Mouse (Mus musculus) CH12.LX (cell line): Measurements from ENCODE around the gene Nbea. TPM values are rescaled to one million over a fixed set of nuclear protein-coding genes. Genes with fewer than 3 reads are reported as not detected.

Experiments
- DNase-seq: peaks from one replicate; pipeline ENCODE4 v3.0.0-alpha.2; 2013; ENCODE audit errors: extremely low read depth
- H3K27ac ChIP-seq: 2 replicates; pipeline ENCODE4 v1.5.1; 2012; ENCODE audit warnings: low read depth, mild to moderate bottlenecking, control low read depth, moderate library complexity; ENCODE audit not compliant: insufficient read depth
- H3K27me3 ChIP-seq: replicated peaks from 2 replicates; pipeline ENCODE3; 2012; ENCODE audit warnings: inconsistent platforms
- H3K36me3 ChIP-seq, 2 experiments: replicated peaks in 1 of 2; 2 replicates each; pipeline versions ENCODE3 to v1.6.1; 2012; ENCODE audit warnings: inconsistent platforms in 1 of 2, low read length in 1 of 2, mild to moderate bottlenecking in 1 of 2, mixed read lengths in 1 of 2, moderate library complexity in 1 of 2; ENCODE audit not compliant: control insufficient read depth in 1 of 2, insufficient read depth in 1 of 2
- H3K4me1 ChIP-seq, 2 experiments: 2 replicates each; pipeline ENCODE4 v1.6.1; 2012; ENCODE audit warnings: inconsistent platforms in 1 of 2, moderate library complexity in 1 of 2; ENCODE audit not compliant: insufficient read depth in 2 of 2, control insufficient read depth in 1 of 2
- H3K4me2 ChIP-seq: 2 replicates; pipeline ENCODE4 v1.6.1; 2012; ENCODE audit warnings: low read depth, mild to moderate bottlenecking, control low read depth; ENCODE audit not compliant: poor library complexity, insufficient read depth, severe bottlenecking
- H3K4me3 ChIP-seq, 3 experiments: fragments of 150-350 bp in 1 of 3; sonication (generic) in 1 of 3; replicated peaks in 1 of 3; 2 replicates each; pipeline versions ENCODE3 to v1.5.1; 2011 to 2012; ENCODE audit warnings: low read depth in 2 of 3, low read length in 2 of 3, mild to moderate bottlenecking in 2 of 3, moderate library complexity in 2 of 3, control low read depth in 1 of 3, improper control_type of control experiment in 1 of 3, inconsistent platforms in 1 of 3, mixed read lengths in 1 of 3; ENCODE audit not compliant: poor library complexity in 1 of 3
- H3K79me2 ChIP-seq: replicated peaks from 2 replicates; pipeline ENCODE4 v1.6.1; 2012; ENCODE audit warnings: mild to moderate bottlenecking, moderate library complexity; ENCODE audit not compliant: control insufficient read depth, poor library complexity, insufficient read depth, severe bottlenecking; ENCODE audit errors: extremely low read depth
- H3K9ac ChIP-seq: 2 replicates; pipeline ENCODE4 v1.6.1; 2012; ENCODE audit warnings: low read depth, mild to moderate bottlenecking, control low read depth, moderate library complexity; ENCODE audit not compliant: insufficient read depth
- H3K9me3 ChIP-seq: replicated peaks from 2 replicates; pipeline ENCODE3; 2012; ENCODE audit warnings: low read length, inconsistent platforms, mixed read lengths
- CHD1 ChIP-seq: IDR thresholded peaks from 2 replicates; pipeline ENCODE4 v1.6.1; 2012; ENCODE audit warnings: low read depth, low read length, improper control_type of control experiment, inconsistent platforms
- CHD2 ChIP-seq: IDR thresholded peaks from 2 replicates; pipeline ENCODE4 v1.6.1; 2011; ENCODE audit warnings: low read length, improper control_type of control experiment
- E2F4 ChIP-seq: IDR thresholded peaks from 2 replicates; pipeline ENCODE4 v1.6.1; 2011; ENCODE audit warnings: low read depth, low read length, improper control_type of control experiment; ENCODE audit not compliant: insufficient replicate concordance
- ELF1 ChIP-seq: IDR thresholded peaks from 2 replicates; pipeline ENCODE4 v1.6.1; 2014; ENCODE audit warnings: low read depth, mild to moderate bottlenecking, inconsistent platforms, low read length, improper control_type of control experiment
- HCFC1 ChIP-seq: IDR thresholded peaks from 2 replicates; pipeline ENCODE4 v1.6.1; 2012; ENCODE audit warnings: low read depth, mild to moderate bottlenecking, inconsistent platforms, low read length, improper control_type of control experiment
- KAT2A ChIP-seq: IDR thresholded peaks from 2 replicates; pipeline ENCODE4 v1.6.1; 2012; ENCODE audit warnings: low read length, improper control_type of control experiment, inconsistent platforms; ENCODE audit not compliant: insufficient replicate concordance
- MAFK ChIP-seq: IDR thresholded peaks from 2 replicates; pipeline ENCODE4 v1.6.1; 2011; ENCODE audit warnings: low read length, improper control_type of control experiment; ENCODE audit not compliant: insufficient replicate concordance
- MXI1 ChIP-seq: IDR thresholded peaks from 2 replicates; pipeline ENCODE4 v1.6.1; 2011; ENCODE audit warnings: mild to moderate bottlenecking, low read depth, low read length, improper control_type of control experiment
- NELFE ChIP-seq: IDR thresholded peaks from 2 replicates; pipeline ENCODE4 v1.6.1; 2011; ENCODE audit warnings: low read depth, low read length, improper control_type of control experiment
- PAX5 ChIP-seq: IDR thresholded peaks from 2 replicates; pipeline ENCODE4 v1.6.1; 2012; ENCODE audit warnings: low read length, inconsistent platforms, mixed read lengths
- POLR2A ChIP-seq: IDR thresholded peaks from 2 replicates; pipeline ENCODE4 v1.6.1; 2011; ENCODE audit warnings: low read depth, mild to moderate bottlenecking, improper control_type of control experiment, low read length
- RAD21 ChIP-seq: IDR thresholded peaks from 2 replicates; pipeline ENCODE4 v1.6.1; 2011; ENCODE audit warnings: low read depth, mild to moderate bottlenecking, low read length, improper control_type of control experiment, moderate library complexity
- TCF12 ChIP-seq: IDR thresholded peaks from 2 replicates; pipeline ENCODE4 v1.6.1; 2014; ENCODE audit warnings: low read depth, mild to moderate bottlenecking, inconsistent platforms, low read length, improper control_type of control experiment
- dilution Hi-C: fragments of 300-500 bp; cut with MboI; formaldehyde crosslinking; loops from 2 replicates; pipeline ENCODE4 v1.14.3; 2020; ENCODE audit warnings: low sequenced_read_pairs; ENCODE audit not compliant: extremely low pct_unique_long_range_greater_than_20kb, extremely low pct_ligation_motif_present
- in situ Hi-C: fragments of 300-500 bp; cut with MboI; formaldehyde crosslinking; loops from 3 replicates; pipeline ENCODE4 v1.14.3; 2019; ENCODE audit warnings: low sequenced_read_pairs, low pct_ligation_motif_present, low pct_unique_long_range_greater_than_20kb, mixed read lengths
- polyA plus RNA-seq: library from polyadenylated mRNA; unstranded; fragments of >175 nt; gene quantifications from 2 replicates; pipeline ENCODE4 v1.2.1, GENCODE M21; 2012; ENCODE audit warnings: low read depth; ENCODE audit not compliant: insufficient read length
- total RNA-seq, 2 experiments: library from RNA; depleted of rRNA; stranded (reverse); fragments of 300-350 nt in 1 of 2; fragments of >200 nt in 1 of 2; gene quantifications; 2 replicates each; pipeline ENCODE4 v1.2.3; 2012 to 2014

Nbea gene
- total and polyA plus RNA-seq, 3 experiments: 0.04 TPM; not detected in 2

DNA sequence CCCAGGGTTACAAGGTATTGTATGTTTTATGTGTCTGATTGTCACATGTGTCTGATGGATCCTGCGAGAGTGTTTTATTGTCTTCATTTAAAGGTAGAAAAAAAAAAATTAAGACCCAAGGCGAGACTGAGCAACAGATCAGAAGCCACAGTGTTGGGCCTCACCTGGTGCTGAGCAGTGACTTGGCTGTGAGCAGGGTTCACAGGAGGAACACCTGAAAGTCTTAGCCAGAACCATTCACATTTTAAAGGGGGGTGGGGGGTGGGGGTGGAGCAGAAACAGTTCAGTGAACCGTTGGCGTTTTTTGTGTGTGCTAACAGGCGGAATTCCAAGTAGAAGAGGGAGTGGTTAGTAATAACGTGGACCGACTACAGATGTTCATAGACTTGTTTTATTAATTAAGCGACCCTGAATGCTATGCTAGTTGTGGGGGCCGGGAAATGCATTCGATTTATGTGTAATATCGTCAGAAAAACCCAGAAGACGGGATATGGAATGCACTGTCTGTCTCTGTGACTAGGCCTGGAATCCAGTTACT, 596.0 kb downstream of the Nbea start:
- Histone ChIP-seq H3K9me3 (peaks cover 55% of the 10 kb centered on the region), H3K4me2 (no peak overlapping the region), H3K36me3 (no peaks in the 10 kb centered on the region), H3K79me2 (no peaks in the 10 kb centered on the region), H3K9ac (no peak overlapping the region), H3K4me3 (no peak overlapping the region), H3K27me3 (no peaks in the 10 kb centered on the region), H3K4me1 (no peaks in the 10 kb centered on the region), H3K27ac (no peak overlapping the region)
- in situ Hi-C loops (no loop called here), dilution Hi-C loops (no loop called here)
- TF ChIP-seq CHD2: no peak
- no peak for TF ChIP-seq NELFE
- no peak for TF ChIP-seq KAT2A
- no peak for TF ChIP-seq HCFC1
- TF ChIP-seq ELF1: no peak
- no peak for TF ChIP-seq MXI1
- no peak for TF ChIP-seq E2F4
- no peak for TF ChIP-seq CHD1
- no peak for TF ChIP-seq MAFK
- TF ChIP-seq PAX5: no peak
- no peak for TF ChIP-seq RAD21
- no peak for TF ChIP-seq POLR2A
- TF ChIP-seq TCF12: no peak
- DNase-seq: no peak
